Mouse (Mus musculus) stomach, postnatal 0 days (tissue): ENCODE results near the gene Olfr114. TPM values are rescaled to one million over a fixed set of nuclear protein-coding genes. Genes with fewer than 3 reads are reported as not detected.

ENCODE experiments used
- ATAC-seq: fragments of 200-750 bp; cut with Nextera tagmentation; 2 replicates; pipeline ENCODE4 v1.8.0; 2017; ENCODE audit not compliant: low FRiP score, low TSS enrichment
- DNase-seq: peaks from one replicate; pipeline ENCODE4 v3.0.0-alpha.2; 2016; ENCODE audit warnings: low spot score
- H3K27ac ChIP-seq: fragments of 300-500 bp; sonication (generic); replicated peaks from 2 replicates; pipeline ENCODE4 v1.5.1; 2014; ENCODE audit warnings: mild to moderate bottlenecking, control low read depth
- H3K27me3 ChIP-seq: fragments of 300-500 bp; sonication (generic); 2 replicates; pipeline ENCODE4 v1.6.1; 2014; ENCODE audit warnings: low read length; ENCODE audit not compliant: control insufficient read depth, insufficient read depth
- H3K36me3 ChIP-seq: fragments of 300-500 bp; sonication (generic); 2 replicates; pipeline ENCODE4 v1.6.1; 2014; ENCODE audit warnings: low read length, mixed read lengths; ENCODE audit not compliant: control insufficient read depth, insufficient read depth
- H3K4me1 ChIP-seq: fragments of 300-500 bp; sonication (generic); replicated peaks from 2 replicates; pipeline ENCODE4 v1.6.1; 2014; ENCODE audit warnings: antibody characterized with exemption; ENCODE audit not compliant: control insufficient read depth, insufficient read depth
- H3K4me2 ChIP-seq: fragments of 300-500 bp; sonication (generic); replicated peaks from 2 replicates; pipeline ENCODE4 v1.6.1; 2014; ENCODE audit warnings: low read depth, mild to moderate bottlenecking, control low read depth, moderate library complexity
- H3K4me3 ChIP-seq: fragments of 300-500 bp; sonication (generic); 2 replicates; pipeline ENCODE4 v1.5.1; 2014; ENCODE audit warnings: low read depth, low read length, control low read depth
- H3K9ac ChIP-seq: fragments of 300-500 bp; sonication (generic); 2 replicates; pipeline ENCODE4 v1.6.1; 2014; ENCODE audit warnings: mild to moderate bottlenecking, low read length, control low read depth, mixed read lengths
- H3K9me3 ChIP-seq: fragments of 300-500 bp; sonication (generic); 2 replicates; pipeline ENCODE4 v1.6.1; 2016; ENCODE audit warnings: low read length; ENCODE audit not compliant: control insufficient read depth
- CTCF ChIP-seq: IDR thresholded peaks from 2 replicates; pipeline ENCODE4 v1.5.1; 2016; ENCODE audit warnings: antibody characterized with exemption, low read depth, mild to moderate bottlenecking, moderate library complexity
- EP300 ChIP-seq: optimal IDR thresholded peaks from 2 replicates; pipeline ENCODE3; 2016; ENCODE audit warnings: antibody characterized with exemption
- WGBS: fragments of 180-500 bp; shearing (Covaris S2); extraction: QIAGEN DNeasy Blood & Tissue Kit; methylation state at CpG from one replicate; pipeline ENCODE4 v1.1.7; 2014; 5-methylcytosine and 5-hydroxymethylcytosine counted together
- polyA plus RNA-seq: library from polyadenylated mRNA; unstranded; fragments of >200 nt; fragmentation: Nextera tagmentation; extraction: Ambion mirVana; gene quantifications from 2 replicates; pipeline ENCODE4 v1.2.1, GENCODE M21; 2015

Gene Olfr114
- not detected in 2 replicates for polyA plus RNA-seq

- ATAC-seq: no peak
- no peak for DNase-seq
- H3K4me3 ChIP-seq: no peak within 1 kb of the TSS
- no peaks in the 10 kb centered on the region for H3K36me3 ChIP-seq
- TF ChIP-seq EP300: no peak
- no peak for TF ChIP-seq CTCF
- no peaks in the 10 kb centered on the region for H3K9me3 ChIP-seq
- H3K27ac ChIP-seq: no peak within 1 kb of the TSS
- no peaks in the 10 kb centered on the region for H3K27me3 ChIP-seq
- H3K9ac ChIP-seq: no peak within 1 kb of the TSS
- H3K4me1 ChIP-seq: no peaks in the 10 kb centered on the region
- H3K4me2 ChIP-seq: no peak within 1 kb of the TSS
Measured at GRCm38 (mm10) chr17:37592643-37593042, at the start of gene Olfr114. Olfr114 (minus strand) TSS chr17:37592743.

- H3K4me2 ChIP-seq: no peak within 1 kb of the TSS
- H3K9me3 ChIP-seq: no peaks in the 10 kb centered on the region
- WGBS: 70% methylated on average over 2 of the region's 2 CpGs
- TF ChIP-seq EP300: no peak
- no peak for TF ChIP-seq CTCF
- H3K27me3 ChIP-seq: no peaks in the 10 kb centered on the region
- ATAC-seq: no peak
- H3K4me3 ChIP-seq: no peak within 1 kb of the TSS
- H3K36me3 ChIP-seq: no peaks in the 10 kb centered on the region
- H3K27ac ChIP-seq: no peak within 1 kb of the TSS
- no peak within 1 kb of the TSS for H3K9ac ChIP-seq
- no peak for DNase-seq
- H3K4me1 ChIP-seq: no peaks in the 10 kb centered on the region
Measured at GRCm38 (mm10) chr17:37627009-37627408, 34.5 kb upstream of the Olfr114 start, which contains the start of the genes Olfr115 and Olfr116. Olfr115 (minus strand) TSS chr17:37627109. Olfr116 (minus strand) TSS chr17:37627199.

- Histone ChIP-seq H3K4me1 (no peaks in the 10 kb centered on the region), H3K36me3 (no peaks in the 10 kb centered on the region), H3K27ac (no peak within 1 kb of the TSS), H3K4me3 (no peak within 1 kb of the TSS), H3K9ac (no peak within 1 kb of the TSS), H3K27me3 (no peaks in the 10 kb centered on the region), H3K9me3 (no peaks in the 10 kb centered on the region), H3K4me2 (no peak within 1 kb of the TSS)
- DNase-seq: no peak
- ATAC-seq: no peak
- TF ChIP-seq CTCF: no peak
- TF ChIP-seq EP300: no peak
Measured at GRCm38 (mm10) chr17:37577563-37577962, 15.0 kb downstream of the Olfr114 start, which contains the start of gene Olfr113. Olfr113 (minus strand) TSS chr17:37577663.

- Histone ChIP-seq H3K4me2 (no peak within 1 kb of the TSS), H3K4me3 (no peak within 1 kb of the TSS), H3K36me3 (no peaks in the 10 kb centered on the region), H3K27me3 (no peaks in the 10 kb centered on the region), H3K4me1 (no peaks in the 10 kb centered on the region), H3K27ac (no peak within 1 kb of the TSS), H3K9ac (no peak within 1 kb of the TSS), H3K9me3 (no peaks in the 10 kb centered on the region)
- no peak for TF ChIP-seq EP300
- no peak for TF ChIP-seq CTCF
- ATAC-seq (no peak), DNase-seq (no peak)
Measured at GRCm38 (mm10) chr17:37569351-37569750, 23.2 kb downstream of the Olfr114 start, which contains the start of gene Olfr112. Olfr112 (minus strand) TSS chr17:37569451.

GRCm38 (mm10) chr17:37558913-37559615, 33.5 kb downstream of the Olfr114 start:
- WGBS: 54% methylated on average over 1 of the region's 1 CpGs
- ATAC-seq: no peak
- H3K27me3 ChIP-seq: no peaks in the 10 kb centered on the region
- no peak overlapping the region for H3K9ac ChIP-seq
- H3K36me3 ChIP-seq: no peaks in the 10 kb centered on the region
- H3K4me3 ChIP-seq: no peak overlapping the region
- no peak overlapping the region for H3K4me2 ChIP-seq
- no peak overlapping the region for H3K27ac ChIP-seq
- H3K4me1 ChIP-seq: no peaks in the 10 kb centered on the region
- no peaks in the 10 kb centered on the region for H3K9me3 ChIP-seq
- DNase-seq: no peak
- TF ChIP-seq EP300 (no peak), CTCF (no peak)

GRCm38 (mm10) chr17:37543800-37544435, 48.6 kb downstream of the Olfr114 start:
- no peak overlapping the region for H3K9ac ChIP-seq
- H3K36me3 ChIP-seq: no peaks in the 10 kb centered on the region
- no peak overlapping the region for H3K27ac ChIP-seq
- no peak overlapping the region for H3K4me2 ChIP-seq
- no peaks in the 10 kb centered on the region for H3K9me3 ChIP-seq
- ATAC-seq (no peak), DNase-seq (no peak)
- H3K4me1 ChIP-seq: no peaks in the 10 kb centered on the region
- no peak overlapping the region for H3K4me3 ChIP-seq
- TF ChIP-seq EP300: no peak
- TF ChIP-seq CTCF: no peak
- no peaks in the 10 kb centered on the region for H3K27me3 ChIP-seq
- WGBS: 64% methylated on average over 3 of the region's 3 CpGs
